Mouse (Mus musculus) hindbrain, postnatal 0 days (tissue): ENCODE measurements around the gene Resp18. TPM values are rescaled to one million over a fixed set of nuclear protein-coding genes. Genes with fewer than 3 reads are reported as not detected.

Source experiments
- ATAC-seq: fragments of 200-750 bp; cut with Nextera tagmentation; 2 replicates; pipeline ENCODE4 v1.8.0; 2017; ENCODE audit warnings: mild to moderate bottlenecking, moderate TSS enrichment, moderate library complexity
- DNase-seq: peaks from one replicate; pipeline ENCODE4 v3.0.0-alpha.2; 2015; ENCODE audit warnings: low spot score
- H3K27ac ChIP-seq: fragments of 300-500 bp; sonication (generic); 2 replicates; pipeline ENCODE4 v1.5.1; 2014; ENCODE audit warnings: mild to moderate bottlenecking
- H3K27me3 ChIP-seq: fragments of 300-500 bp; sonication (generic); 2 replicates; pipeline ENCODE4 v1.6.1; 2014; ENCODE audit warnings: low read length, mixed read lengths; ENCODE audit not compliant: insufficient read depth
- H3K36me3 ChIP-seq: fragments of 300-500 bp; sonication (generic); 2 replicates; pipeline ENCODE4 v1.6.1; 2014; ENCODE audit warnings: low read length, mixed read lengths; ENCODE audit not compliant: insufficient read depth
- H3K4me1 ChIP-seq: fragments of 300-500 bp; sonication (generic); 2 replicates; pipeline ENCODE4 v1.6.1; 2014; ENCODE audit warnings: antibody characterized with exemption, low read length, mixed read lengths; ENCODE audit not compliant: insufficient read depth
- H3K4me2 ChIP-seq: fragments of 300-500 bp; sonication (generic); 2 replicates; pipeline ENCODE4 v1.6.1; 2014; ENCODE audit warnings: low read depth, mild to moderate bottlenecking, low read length, moderate library complexity, mixed read lengths
- H3K4me3 ChIP-seq: fragments of 300-500 bp; sonication (generic); 2 replicates; pipeline ENCODE4 v1.5.1; 2014; ENCODE audit warnings: low read length
- H3K9ac ChIP-seq: fragments of 300-500 bp; sonication (generic); replicated peaks from 2 replicates; pipeline ENCODE4 v1.6.1; 2014; ENCODE audit warnings: mild to moderate bottlenecking, low read length, moderate library complexity, mixed read lengths
- H3K9me3 ChIP-seq: fragments of 300-500 bp; sonication (generic); 2 replicates; pipeline ENCODE4 v1.6.1; 2016; ENCODE audit warnings: low read length, mixed read lengths
- CTCF ChIP-seq: IDR thresholded peaks from 2 replicates; pipeline ENCODE4 v1.5.1; 2016; ENCODE audit warnings: antibody characterized with exemption, control low read depth, low read depth
- WGBS: fragments of 180-500 bp; shearing (Covaris S2); extraction: QIAGEN DNeasy Blood & Tissue Kit; methylation state at CpG from one replicate; pipeline ENCODE4 v1.1.7; 2014; 5-methylcytosine and 5-hydroxymethylcytosine counted together
- polyA plus RNA-seq: library from polyadenylated mRNA; unstranded; fragments of >200 nt; fragmentation: Nextera tagmentation; extraction: Ambion mirVana; gene quantifications from 2 replicates; pipeline ENCODE4 v1.2.1, GENCODE M21; 2015
- total RNA-seq: library from RNA; depleted of rRNA; stranded (reverse); fragments of >200 nt; gene quantifications from 2 replicates; pipeline ENCODE4 v1.2.3, GENCODE M21; 2014

The Resp18 gene
- total and polyA plus RNA-seq, 2 experiments from 2014 or later: 298 to 394 TPM

DNA sequence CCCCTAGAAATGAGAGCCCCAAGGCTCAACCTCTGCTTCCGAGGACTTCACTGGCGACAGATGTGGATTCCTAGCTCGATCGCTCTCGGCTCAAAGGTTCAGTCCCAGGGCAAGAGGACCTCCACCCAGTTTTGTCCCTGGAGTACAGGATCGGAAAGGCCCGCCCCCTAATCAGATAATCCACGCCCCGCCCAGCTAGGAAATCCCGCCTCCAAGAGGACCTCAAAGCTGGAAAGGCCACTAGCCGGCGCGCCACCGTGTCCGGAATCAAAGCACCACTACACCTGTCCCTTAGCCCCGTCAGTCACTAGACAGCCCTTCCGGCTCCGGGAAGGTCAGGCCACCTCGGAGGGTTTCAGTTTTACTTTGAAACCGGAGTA, 38.6 kb upstream of the Resp18 start:
- ATAC-seq (peak; percentile 16), DNase-seq (peak; percentile 81)
- peak; percentile 50 for TF ChIP-seq CTCF
- peak overlapping the region; percentile 81 for H3K4me2 ChIP-seq
- H3K9me3 ChIP-seq: no peaks in the 10 kb centered on the region
- peaks cover 7% of the 10 kb centered on the region; the same call in 1 of the 2 replicates for H3K4me1 ChIP-seq
- under 1% methylated on average over 20 of the region's 20 CpGs for WGBS
- peaks cover 24% of the 10 kb centered on the region for H3K36me3 ChIP-seq
- H3K27me3 ChIP-seq: no peaks in the 10 kb centered on the region
- peak overlapping the region; percentile 68 for H3K9ac ChIP-seq
- H3K27ac ChIP-seq: peak overlapping the region; percentile 86
- peak overlapping the region; percentile 76 for H3K4me3 ChIP-seq

- Histone ChIP-seq H3K4me1 (peaks cover 7% of the 10 kb centered on the region; the same call in 1 of the 2 replicates), H3K9me3 (no peaks in the 10 kb centered on the region), H3K4me2 (peak overlapping the region; percentile 81), H3K27ac (no peak overlapping the region), H3K9ac (peak overlapping the region; percentile 68), H3K27me3 (no peaks in the 10 kb centered on the region), H3K36me3 (peaks cover 34% of the 10 kb centered on the region), H3K4me3 (peak overlapping the region; percentile 76)
- WGBS: 89% methylated on average over 29 of the region's 29 CpGs
- ATAC-seq (no peak), DNase-seq (no peak)
- TF ChIP-seq CTCF: no peak
Observed at GRCm38 (mm10) chr1:75315456-75316365, 37.5 kb upstream of the Resp18 start.

- TF ChIP-seq CTCF: no peak
- H3K9ac ChIP-seq: no peak overlapping the region
- WGBS: 93% methylated on average over 6 of the region's 6 CpGs
- H3K4me1 ChIP-seq: peaks cover 7% of the 10 kb centered on the region; the same call in 1 of the 2 replicates
- no peak overlapping the region for H3K4me2 ChIP-seq
- no peaks in the 10 kb centered on the region for H3K9me3 ChIP-seq
- H3K27me3 ChIP-seq: no peaks in the 10 kb centered on the region
- no peak for DNase-seq
- ATAC-seq: no peak
- peaks cover 41% of the 10 kb centered on the region for H3K36me3 ChIP-seq
- H3K4me3 ChIP-seq: no peak overlapping the region
- no peak overlapping the region for H3K27ac ChIP-seq
Observed at GRCm38 (mm10) chr1:75315011-75315410, 36.8 kb upstream of the Resp18 start.

GRCm38 (mm10) chr1:75311694-75312093, 33.5 kb upstream of the Resp18 start:
- H3K36me3 ChIP-seq: peaks cover 58% of the 10 kb centered on the region

GRCm38 (mm10) chr1:75304662-75305061, 26.4 kb upstream of the Resp18 start:
- Histone ChIP-seq H3K4me3 (no peak overlapping the region), H3K4me2 (no peak overlapping the region), H3K4me1 (no peaks in the 10 kb centered on the region), H3K9me3 (no peaks in the 10 kb centered on the region), H3K9ac (no peak overlapping the region), H3K36me3 (peaks cover 19% of the 10 kb centered on the region), H3K27me3 (no peaks in the 10 kb centered on the region), H3K27ac (no peak overlapping the region)
- ATAC-seq (no peak), DNase-seq (no peak)
- WGBS: 85% methylated on average over 2 of the region's 2 CpGs
- TF ChIP-seq CTCF: no peak

More at GRCm38 (mm10) chr1:75311694-75312093, 33.5 kb upstream of the Resp18 start:
- ATAC-seq: no peak
- H3K27ac ChIP-seq: no peak overlapping the region
- H3K9ac ChIP-seq: no peak overlapping the region
- peaks cover 7% of the 10 kb centered on the region; the same call in 1 of the 2 replicates for H3K4me1 ChIP-seq
- H3K27me3 ChIP-seq: no peaks in the 10 kb centered on the region
- no peaks in the 10 kb centered on the region for H3K9me3 ChIP-seq
- no peak for TF ChIP-seq CTCF
- no peak overlapping the region for H3K4me3 ChIP-seq
- DNase-seq: no peak
- H3K4me2 ChIP-seq: no peak overlapping the region
- 94% methylated on average over 6 of the region's 6 CpGs for WGBS

GRCm38 (mm10) chr1:75294294-75294693, 16.1 kb upstream of the Resp18 start:
- ATAC-seq (no peak), DNase-seq (no peak)
- no peak for TF ChIP-seq CTCF
- WGBS: 83% methylated on average over 5 of the region's 5 CpGs
- no peak overlapping the region for H3K4me2 ChIP-seq
- no peak overlapping the region for H3K9ac ChIP-seq
- no peaks in the 10 kb centered on the region for H3K36me3 ChIP-seq
- no peaks in the 10 kb centered on the region for H3K27me3 ChIP-seq
- no peaks in the 10 kb centered on the region for H3K9me3 ChIP-seq
- H3K27ac ChIP-seq: no peak overlapping the region
- H3K4me3 ChIP-seq: no peak overlapping the region
- 0 out of 2 replicates have a peak, but pooled peaks cover 5% of the 10 kb centered on the region for H3K4me1 ChIP-seq

DNA sequence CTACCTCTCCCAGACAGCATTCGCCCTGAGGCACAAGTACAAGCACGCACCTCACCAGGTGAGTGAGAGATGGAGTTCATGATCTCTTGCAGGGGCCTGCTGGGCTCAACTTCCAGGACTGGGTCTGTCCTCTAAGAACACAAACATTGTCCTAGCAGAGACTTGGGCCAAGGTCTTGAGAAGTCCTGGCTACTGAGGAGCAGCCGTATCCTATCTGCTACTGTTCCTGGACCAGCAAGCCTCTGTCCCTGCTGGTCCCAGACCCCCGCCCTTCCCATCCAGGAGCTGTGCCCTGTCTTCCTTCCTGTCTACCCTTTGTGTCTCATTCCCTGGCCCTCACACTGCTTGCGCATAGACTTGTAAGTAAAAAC, 15.1 kb upstream of the Resp18 start:
- H3K4me3 ChIP-seq: no peak overlapping the region
- H3K4me1 ChIP-seq: 0 out of 2 replicates have a peak, but pooled peaks cover 7% of the 10 kb centered on the region
- no peak for ATAC-seq
- no peak for TF ChIP-seq CTCF
- H3K9me3 ChIP-seq: no peaks in the 10 kb centered on the region
- WGBS: 93% methylated on average over 5 of the region's 5 CpGs
- no peak overlapping the region for H3K4me2 ChIP-seq
- H3K9ac ChIP-seq: no peak overlapping the region
- H3K36me3 ChIP-seq: no peaks in the 10 kb centered on the region
- H3K27me3 ChIP-seq: no peaks in the 10 kb centered on the region
- no peak for DNase-seq
- H3K27ac ChIP-seq: 0 out of 2 replicates have a peak overlapping the region, but pooled peaks have one; percentile 1
